Mouse (Mus musculus) hindbrain, embryonic 13.5 days (tissue): ENCODE measurements at regions not wholly inside any gene's neighbourhood (a gene's known extent, or its start where the extent isn't known, plus 50 kb on each side); places are given as distances from the start of the nearest gene placed in this dataset.

Source experiments
- ATAC-seq: fragments of 200-750 bp; cut with Nextera tagmentation; 2 replicates; pipeline ENCODE4 v1.8.0; 2017; ENCODE audit warnings: moderate TSS enrichment; ENCODE audit not compliant: low FRiP score
- H3K27ac ChIP-seq: fragments of 300-500 bp; sonication (generic); 2 replicates; pipeline ENCODE4 v1.5.1; 2015; ENCODE audit warnings: inconsistent platforms, mild to moderate bottlenecking, moderate library complexity
- H3K27me3 ChIP-seq: fragments of 300-500 bp; sonication (generic); 2 replicates; pipeline ENCODE4 v1.6.1; 2015; ENCODE audit warnings: mild to moderate bottlenecking, inconsistent platforms
- H3K36me3 ChIP-seq: fragments of 300-500 bp; sonication (generic); 2 replicates; pipeline ENCODE4 v1.6.1; 2015; ENCODE audit warnings: mild to moderate bottlenecking, inconsistent platforms
- H3K4me1 ChIP-seq: fragments of 300-500 bp; sonication (generic); replicated peaks from 2 replicates; pipeline ENCODE4 v1.6.1; 2015; ENCODE audit warnings: inconsistent platforms
- H3K4me2 ChIP-seq: fragments of 300-500 bp; sonication (generic); 2 replicates; pipeline ENCODE4 v1.6.1; 2015; ENCODE audit warnings: inconsistent platforms, mild to moderate bottlenecking, moderate library complexity
- H3K4me3 ChIP-seq: fragments of 300-500 bp; sonication (generic); 2 replicates; pipeline ENCODE4 v1.5.1; 2015; ENCODE audit warnings: mild to moderate bottlenecking, inconsistent platforms
- H3K9ac ChIP-seq: fragments of 300-500 bp; sonication (generic); 2 replicates; pipeline ENCODE4 v1.6.1; 2015; ENCODE audit warnings: mild to moderate bottlenecking, inconsistent platforms
- H3K9me3 ChIP-seq: fragments of 300-500 bp; sonication (generic); 2 replicates; pipeline ENCODE4 v1.6.1; 2016; ENCODE audit warnings: inconsistent platforms
- WGBS: fragments of 180-500 bp; shearing (Covaris S2); methylation state at CpG from one replicate; pipeline ENCODE4 v1.1.7; 2015; 5-methylcytosine and 5-hydroxymethylcytosine counted together

DNA sequence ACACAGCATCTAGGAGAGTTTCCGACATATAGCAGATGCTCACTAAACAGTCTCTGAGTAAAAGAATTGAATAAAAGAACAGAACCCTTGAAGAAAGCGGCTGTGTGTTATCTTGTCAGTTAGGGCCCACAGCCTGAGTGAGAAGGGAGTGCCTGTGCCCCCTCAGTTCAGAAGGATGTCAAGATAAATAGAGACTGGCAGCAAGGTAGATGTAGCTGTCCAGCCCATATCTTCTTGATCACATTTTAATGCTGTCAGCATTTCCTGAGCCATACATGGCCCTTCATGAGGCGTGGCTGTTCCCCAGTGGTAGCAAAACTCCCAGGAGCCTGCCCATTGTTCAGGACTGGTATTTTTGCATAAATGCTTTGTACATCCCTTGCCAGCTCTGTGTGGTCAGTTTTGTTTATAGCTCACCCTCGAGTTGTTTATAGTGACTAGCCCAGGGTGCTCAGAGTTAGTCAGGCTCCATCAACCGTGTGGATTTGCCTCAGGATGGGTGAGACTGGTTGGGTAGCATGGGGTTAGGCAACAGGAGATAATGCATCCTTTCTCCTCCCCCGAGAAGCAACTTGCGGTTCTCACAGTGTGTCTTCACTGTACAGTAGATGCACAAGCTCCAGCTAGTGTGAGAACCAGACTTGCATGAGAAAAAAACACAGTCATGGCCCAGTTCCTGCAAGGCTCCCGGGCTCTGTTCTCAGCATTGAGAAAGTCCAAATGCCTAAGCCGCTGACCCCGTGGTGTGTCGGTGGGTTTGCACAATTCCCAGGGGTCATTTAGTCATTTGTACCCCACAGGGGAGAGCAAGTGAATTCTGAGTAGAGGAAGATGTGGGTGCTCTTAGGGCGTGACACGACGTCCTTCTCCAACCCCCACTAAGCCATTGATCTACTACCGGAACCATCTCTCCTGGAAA is 216.1 kb upstream of the Map3k1 start:
- ATAC-seq = no peak
- Histone ChIP-seq H3K9me3 (no peaks in the 10 kb centered on the region), H3K4me1 (peaks cover 8% of the 10 kb centered on the region), H3K4me3 (no peak overlapping the region), H3K36me3 (no peaks in the 10 kb centered on the region), H3K4me2 (no peak overlapping the region), H3K9ac (no peak overlapping the region), H3K27ac (no peak overlapping the region), H3K27me3 (no peaks in the 10 kb centered on the region)
- WGBS = 82% methylated on average over 15 of the region's 15 CpGs

GRCm38 (mm10) chr13:112025586-112025950 is 216.8 kb upstream of the Map3k1 start:
- no peak for ATAC-seq
- no peak overlapping the region for H3K4me3 ChIP-seq
- H3K4me2 ChIP-seq = no peak overlapping the region
- WGBS = 73% methylated on average over 5 of the region's 5 CpGs
- no peaks in the 10 kb centered on the region for H3K36me3 ChIP-seq
- peaks cover 8% of the 10 kb centered on the region for H3K4me1 ChIP-seq
- H3K27me3 ChIP-seq = no peaks in the 10 kb centered on the region
- H3K9ac ChIP-seq = no peak overlapping the region
- no peaks in the 10 kb centered on the region for H3K9me3 ChIP-seq
- no peak overlapping the region for H3K27ac ChIP-seq

DNA sequence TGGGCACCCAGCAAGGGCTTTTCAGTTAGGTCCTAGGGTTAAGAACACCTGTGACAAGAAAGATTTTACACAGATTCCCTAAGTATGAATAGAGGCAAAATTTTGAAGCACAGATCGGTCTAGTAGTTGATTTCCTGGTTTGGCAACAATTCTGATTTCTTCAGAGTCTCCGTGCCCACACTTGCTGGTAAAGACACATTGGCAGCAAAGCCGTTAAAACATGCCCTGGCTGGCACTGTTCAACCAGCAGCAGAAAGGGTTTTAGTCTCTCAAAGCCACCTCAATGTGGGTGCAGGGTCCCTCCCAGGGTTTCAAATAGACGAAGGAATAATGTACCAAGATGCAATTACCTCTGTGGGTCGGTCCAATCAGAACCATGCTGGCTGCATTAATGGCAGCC is 218.9 kb upstream of the Map3k1 start:
- Histone ChIP-seq H3K4me2 (no peak overlapping the region), H3K36me3 (no peaks in the 10 kb centered on the region), H3K4me1 (peaks cover 8% of the 10 kb centered on the region), H3K9me3 (no peaks in the 10 kb centered on the region), H3K9ac (no peak overlapping the region), H3K27me3 (no peaks in the 10 kb centered on the region), H3K4me3 (no peak overlapping the region), H3K27ac (no peak overlapping the region)
- ATAC-seq = no peak
- 92% methylated on average over 5 of the region's 5 CpGs for WGBS

GRCm38 (mm10) chr13:112031061-112031460 is 222.3 kb upstream of the Map3k1 start:
- no peaks in the 10 kb centered on the region for H3K36me3 ChIP-seq
- no peak overlapping the region for H3K9ac ChIP-seq
- WGBS = 86% methylated on average over 11 of the region's 11 CpGs
- H3K27me3 ChIP-seq = no peaks in the 10 kb centered on the region
- H3K27ac ChIP-seq = no peak overlapping the region
- no peak for ATAC-seq
- H3K4me1 ChIP-seq = no peaks in the 10 kb centered on the region
- no peak overlapping the region for H3K4me3 ChIP-seq
- H3K9me3 ChIP-seq = no peaks in the 10 kb centered on the region
- no peak overlapping the region for H3K4me2 ChIP-seq

GRCm38 (mm10) chr13:112031631-112032320 is 223.0 kb upstream of the Map3k1 start:
- no peaks in the 10 kb centered on the region for H3K4me1 ChIP-seq
- H3K27me3 ChIP-seq = no peaks in the 10 kb centered on the region
- H3K36me3 ChIP-seq = no peaks in the 10 kb centered on the region
- no peak overlapping the region for H3K4me2 ChIP-seq
- no peak overlapping the region for H3K9ac ChIP-seq
- no peak overlapping the region for H3K27ac ChIP-seq
- no peak overlapping the region for H3K4me3 ChIP-seq
- H3K9me3 ChIP-seq = no peaks in the 10 kb centered on the region
- WGBS = 92% methylated on average over 24 of the region's 24 CpGs
- no peak for ATAC-seq

- ATAC-seq = no peak
- 87% methylated on average over 8 of the region's 8 CpGs for WGBS
- Histone ChIP-seq H3K4me3 (no peak overlapping the region), H3K36me3 (no peaks in the 10 kb centered on the region), H3K9ac (no peak overlapping the region), H3K27me3 (no peaks in the 10 kb centered on the region), H3K27ac (no peak overlapping the region), H3K4me2 (no peak overlapping the region), H3K4me1 (no peaks in the 10 kb centered on the region), H3K9me3 (no peaks in the 10 kb centered on the region)
Measured at GRCm38 (mm10) chr13:112037731-112038380, 229.1 kb upstream of the Map3k1 start.

GRCm38 (mm10) chr13:112038556-112039304 is 229.9 kb upstream of the Map3k1 start:
- Histone ChIP-seq H3K27ac (no peak overlapping the region), H3K9me3 (no peaks in the 10 kb centered on the region), H3K9ac (no peak overlapping the region), H3K4me2 (no peak overlapping the region), H3K4me1 (no peaks in the 10 kb centered on the region), H3K4me3 (no peak overlapping the region), H3K36me3 (no peaks in the 10 kb centered on the region), H3K27me3 (no peaks in the 10 kb centered on the region)
- WGBS = 91% methylated on average over 9 of the region's 9 CpGs
- ATAC-seq = no peak

DNA sequence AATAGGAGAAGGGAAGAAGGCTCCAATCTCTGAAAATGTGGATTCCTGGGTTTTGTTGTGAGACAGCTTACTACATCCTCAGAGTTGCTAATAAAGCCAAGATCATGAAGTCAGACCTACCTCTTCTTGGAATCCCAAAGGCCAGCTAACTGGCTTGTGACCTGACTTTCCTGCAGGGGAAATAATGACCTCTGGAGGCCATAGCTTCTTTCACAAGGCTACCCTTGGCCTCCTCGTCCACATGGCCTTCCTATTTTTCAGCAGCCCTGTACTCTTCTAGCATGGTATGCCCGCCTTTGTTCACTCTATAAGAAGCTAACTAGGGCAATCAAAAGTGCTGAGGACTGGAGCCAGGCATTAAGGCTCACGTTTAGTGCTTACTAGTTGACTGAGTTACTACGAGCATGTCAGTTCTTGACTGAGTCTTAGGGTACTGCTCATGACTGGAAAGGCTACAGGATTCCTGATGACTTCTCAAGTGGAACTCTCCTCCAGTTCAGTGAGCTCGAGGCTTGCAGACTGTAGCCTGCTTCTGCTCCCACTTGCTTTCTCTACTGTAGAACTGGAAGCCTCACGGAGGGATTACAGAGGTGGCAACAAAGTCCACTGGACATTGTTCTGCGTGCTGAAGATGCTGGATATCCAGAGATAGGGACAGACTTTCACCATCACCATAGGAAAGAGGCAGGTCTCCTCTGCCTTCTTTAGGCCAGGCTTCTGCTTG is 230.8 kb upstream of the Map3k1 start:
- Histone ChIP-seq H3K4me2 (no peak overlapping the region), H3K36me3 (no peaks in the 10 kb centered on the region), H3K9me3 (no peaks in the 10 kb centered on the region), H3K27ac (no peak overlapping the region), H3K4me1 (no peaks in the 10 kb centered on the region), H3K9ac (no peak overlapping the region), H3K27me3 (no peaks in the 10 kb centered on the region), H3K4me3 (no peak overlapping the region)
- no peak for ATAC-seq
- 79% methylated on average over 7 of the region's 7 CpGs for WGBS

GRCm38 (mm10) chr13:112043524-112044246 is 234.9 kb upstream of the Map3k1 start:
- ATAC-seq = no peak
- WGBS = 96% methylated on average over 13 of the region's 13 CpGs
- H3K27ac ChIP-seq = no peak overlapping the region

DNA sequence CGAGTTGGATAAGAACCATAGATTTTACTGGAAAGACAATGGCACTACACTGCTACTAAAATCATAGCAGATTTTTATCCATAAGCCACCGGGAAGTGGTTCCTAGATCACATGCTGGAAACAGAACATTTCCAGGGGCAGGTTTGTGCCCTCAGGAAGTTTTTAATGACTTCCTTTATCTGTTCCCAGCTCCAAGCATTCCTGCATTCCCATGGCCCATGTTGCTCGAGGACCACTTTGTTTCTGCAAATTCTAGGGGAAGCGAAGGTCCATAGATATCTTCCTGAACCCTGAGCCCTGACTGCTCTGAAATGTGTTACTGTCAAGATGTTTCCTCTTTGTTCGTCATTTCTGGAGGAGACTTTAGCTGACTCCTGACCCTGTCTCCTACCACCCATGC is 235.6 kb upstream of the Map3k1 start:
- no peak overlapping the region for H3K9ac ChIP-seq
- no peaks in the 10 kb centered on the region for H3K36me3 ChIP-seq
- WGBS = 87% methylated on average over 5 of the region's 5 CpGs
- no peaks in the 10 kb centered on the region for H3K9me3 ChIP-seq
- no peak overlapping the region for H3K4me3 ChIP-seq
- no peak overlapping the region for H3K27ac ChIP-seq
- H3K4me1 ChIP-seq = no peaks in the 10 kb centered on the region
- H3K27me3 ChIP-seq = no peaks in the 10 kb centered on the region
- ATAC-seq = no peak
- H3K4me2 ChIP-seq = no peak overlapping the region

More at GRCm38 (mm10) chr13:112043524-112044246, 234.9 kb upstream of the Map3k1 start:
- H3K9ac ChIP-seq = no peak overlapping the region
- H3K27me3 ChIP-seq = no peaks in the 10 kb centered on the region
- no peaks in the 10 kb centered on the region for H3K9me3 ChIP-seq
- H3K36me3 ChIP-seq = no peaks in the 10 kb centered on the region
- no peak overlapping the region for H3K4me3 ChIP-seq
- no peaks in the 10 kb centered on the region for H3K4me1 ChIP-seq
- H3K4me2 ChIP-seq = no peak overlapping the region
